Comparison of ENCODE assay signal across 8 mouse cellular contexts in the genomic region with DNA sequence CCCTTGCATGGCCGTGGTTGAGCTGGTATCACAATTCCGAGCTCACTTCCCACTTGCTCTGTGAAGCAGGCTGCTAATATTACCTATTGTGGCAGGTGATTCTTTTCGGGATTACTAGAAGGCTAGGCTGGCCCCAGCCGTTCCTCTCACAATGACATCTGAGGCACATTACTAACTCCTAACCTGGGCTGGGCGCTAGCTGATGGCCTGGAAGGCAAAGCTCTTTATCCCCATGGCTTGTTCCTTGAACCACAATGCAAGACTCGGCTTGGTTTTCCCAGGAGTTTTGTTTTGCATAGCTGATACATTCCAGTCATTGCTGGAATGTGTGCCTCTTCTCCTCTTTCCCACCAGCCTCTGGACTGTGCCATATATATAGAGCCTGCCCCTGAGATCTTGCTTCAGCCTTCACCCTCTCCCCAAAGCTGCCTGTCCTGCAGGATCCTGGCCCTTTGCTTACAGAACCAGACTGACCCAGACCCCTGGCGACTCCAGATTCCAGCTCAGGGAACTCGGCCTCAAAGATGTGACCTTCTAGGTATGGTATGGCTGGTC. TPM values are rescaled to one million over a fixed set of nuclear protein-coding genes. Genes with fewer than 3 reads are reported as not detected.
DNase-seq lines count a peak whose midpoint lies in the region; ATAC-seq and TF ChIP-seq lines count a peak whose summit lies in the region.

Gene Lifr, plus strand, starts transcription at position 404 of the 555 bp plus-strand sequence.

- no peak for DNase-seq in frontal cortex, adult 2 months (ENCODE audit: extremely low spot score in 1 of 2, low spot score in 1 of 2)
- no peak for DNase-seq in gastrocnemius, postnatal 14 days
- no peak for DNase-seq in cerebellum, adult 9-11 months

- no peak within 1 kb of the TSS for H3K4me2 ChIP-seq in intestine, embryonic 16.5 days (ENCODE audit: low read depth, low read length)

- no peaks in the 10 kb centered on the region for H3K79me2 ChIP-seq in C2C12 (ENCODE audit: control insufficient read depth, insufficient read depth)

- peaks cover 5% of the 10 kb centered on the region; the same call in 1 of the 2 replicates for H3K4me1 ChIP-seq in intestine, embryonic 16.5 days (ENCODE audit: control insufficient read depth, insufficient read depth, low read length)
- no peaks in the 10 kb centered on the region for H3K4me1 ChIP-seq in olfactory bulb, adult 2 months (ENCODE audit: control insufficient read depth, insufficient read depth, low read length)

- ATAC-seq in frontal cortex, adult (ENCODE audit: low TSS enrichment), result no peak
- ATAC-seq in intestine, embryonic 16.5 days, result no peak
- no peak for ATAC-seq in granulocyte monocyte progenitor cell, adult 5-6 weeks (replicated peaks; ENCODE audit: poor library complexity, severe bottlenecking)

- H3K36me3 ChIP-seq in C2C12 (ENCODE audit: control insufficient read depth, insufficient read depth), result no peaks in the 10 kb centered on the region
- H3K36me3 ChIP-seq in intestine, embryonic 16.5 days (ENCODE audit: control insufficient read depth, insufficient read depth, low read length), result no peaks in the 10 kb centered on the region

- intact Hi-C loops in gastrocnemius, postnatal 14 days (cut with DNase I; ENCODE audit: low total_unique reads), result no loop called here

- no peak for TF ChIP-seq POLR2A in olfactory bulb, adult 2 months (IDR thresholded peaks at IDR 0.05; ENCODE audit: insufficient read depth, low read depth, low read length)

- H3K27me3 ChIP-seq in C2C12 (ENCODE audit: control insufficient read depth, insufficient read depth, insufficient read length), result no peaks in the 10 kb centered on the region
- H3K27me3 ChIP-seq in intestine, embryonic 16.5 days (replicated peaks; ENCODE audit: control insufficient read depth, insufficient read depth, low read length), result no peaks in the 10 kb centered on the region; the same call in 1 of the 2 replicates

- H3K27ac ChIP-seq in intestine, embryonic 16.5 days (ENCODE audit: low read length), result no peak within 1 kb of the TSS
- H3K27ac ChIP-seq in olfactory bulb, adult 2 months (ENCODE audit: insufficient read depth, low read depth, low read length), result no peak within 1 kb of the TSS

- H3K4me3 ChIP-seq in C2C12 (ENCODE audit: insufficient read depth, poor library complexity, severe bottlenecking), result no peak within 1 kb of the TSS
- H3K4me3 ChIP-seq in intestine, embryonic 16.5 days (ENCODE audit: low read length), result no peak within 1 kb of the TSS
- H3K4me3 ChIP-seq in olfactory bulb, adult 2 months (ENCODE audit: insufficient read depth, low read depth, low read length), result no peak within 1 kb of the TSS

- H3K9me3 ChIP-seq in intestine, embryonic 16.5 days (ENCODE audit: control insufficient read depth, low read length), result no peaks in the 10 kb centered on the region

- no peaks in the 10 kb centered on the region for H3K79me3 ChIP-seq in C2C12 (ENCODE audit: low read depth)

- no peak within 1 kb of the TSS for H3K9ac ChIP-seq in intestine, embryonic 16.5 days (ENCODE audit: low read depth, low read length)

- no peak within 1 kb of the TSS for H3ac ChIP-seq in C2C12 (ENCODE audit: control insufficient read depth, insufficient read length, low read depth)

- WGBS in intestine, embryonic 16.5 days, result 76% methylated on average over 8 of the region's 8 CpGs
- 83% methylated on average over 8 of the region's 8 CpGs for WGBS in olfactory bulb, adult 2 months

- TF ChIP-seq CTCF in C2C12 (IDR thresholded peaks at IDR 0.05; ENCODE audit: control insufficient read depth, insufficient read depth, insufficient read length), result no peak
- no peak for TF ChIP-seq CTCF in olfactory bulb, adult 2 months (IDR thresholded peaks at IDR 0.05; ENCODE audit: insufficient read depth, low read depth, low read length)

TF ChIP-seq in C2C12, 6 proteins besides CTCF, POLR2A, EP300 and RAD21:
- TF ChIP-seq MYOG (IDR thresholded peaks at IDR 0.05; ENCODE audit: control insufficient read depth, extremely low read depth, insufficient read length), result no peak
- no peak for TF ChIP-seq MYOD1 (IDR thresholded peaks at IDR 0.05; ENCODE audit: control insufficient read depth, insufficient read length, low read depth)
- no peak for TF ChIP-seq MAX (IDR thresholded peaks at IDR 0.05)
- no peak for TF ChIP-seq USF1 (IDR thresholded peaks at IDR 0.05; ENCODE audit: low read depth)
- TF ChIP-seq CEBPB (IDR thresholded peaks at IDR 0.05; ENCODE audit: low read depth), result no peak
- TF ChIP-seq FOSL1 (IDR thresholded peaks at IDR 0.05; ENCODE audit: insufficient read depth, low read length, poor library complexity, severe bottlenecking), result no peak

RNA-seq across cellular contexts. Expression of gene Lifr, which starts in this region (rescaled TPM):
- 16.9 and 17.6 TPM in 2 replicates for polyA plus RNA-seq in frontal cortex, adult 2 months (2012; rRNA removed)
- polyA plus RNA-seq in C2C12 (2012; fragmentation: generic; extraction: Trizol), result 15.2 TPM
- total RNA-seq in gastrocnemius, postnatal 14 days (2021), result 10 to 100 TPM; 40.2 to 52.2 TPM
- 11.6 and 12.9 TPM in 2 replicates for polyA plus RNA-seq in intestine, embryonic 16.5 days (2015; fragmentation: Nextera tagmentation; extraction: Ambion mirVana)
- polyA plus RNA-seq in olfactory bulb, adult 2 months (2012; ENCODE audit: insufficient read depth, insufficient read length, low replicate concordance, missing spikeins), result not detected in 2 replicates
- total RNA-seq in granulocyte monocyte progenitor cell, adult 5-6 weeks (2014; fragmentation: Nextera tagmentation), result not detected in 2 replicates
- total RNA-seq in granulocyte monocyte progenitor cell, adult 5-6 weeks (2017), result 0.15 and 1.3 TPM in 2 replicates

Comparison
In these comparisons a context has a peak if more than half of its experiments do, and no peak if none do; other contexts are left out.
1. RNA of gene Lifr (total RNA-seq): 40.2 to 52.2 TPM in gastrocnemius, postnatal 14 days; 0.15 to 1.3 TPM in granulocyte monocyte progenitor cell, adult 5-6 weeks; every median in the first group is over 10 times any median in the second.